Mouse (Mus musculus): ENCODE results near the gene Cers1. TPM values are rescaled to one million over a fixed set of nuclear protein-coding genes. Genes with fewer than 3 reads are reported as not detected.

Cers1 gene
- total RNA-seq, 2 experiments from 2014 or later = 13.4 to 15.9 TPM

GRCm38 (mm10) chr8:70313399-70313798 lies 2.2 kb upstream of the Cers1 start:
- DNase-seq (ENCODE audit: low spot score) = peak; percentile 94

GRCm38 (mm10) chr8:70316511-70317504 lies 1.2 kb downstream of the Cers1 start:
- peak; percentile 40 for DNase-seq (ENCODE audit: low spot score)

- DNase-seq (ENCODE audit: low spot score) = peak; percentile 73
Measured at GRCm38 (mm10) chr8:70317872-70318271, 2.3 kb downstream of the Cers1 start.

- DNase-seq (ENCODE audit: low spot score) = no peak
Measured at GRCm38 (mm10) chr8:70323716-70324115, 8.1 kb downstream of the Cers1 start.

- no peak for DNase-seq (ENCODE audit: low spot score)
Measured at GRCm38 (mm10) chr8:70327512-70327911, 11.9 kb downstream of the Cers1 start.

GRCm38 (mm10) chr8:70329124-70329834 lies 13.7 kb downstream of the Cers1 start, which contains the start of gene Gdf1:
Gdf1 (plus strand) TSS chr8:70329817.
- DNase-seq (ENCODE audit: low spot score) = no peak

- no peak for DNase-seq (ENCODE audit: low spot score)
Measured at GRCm38 (mm10) chr8:70329835-70330740, 14.5 kb downstream of the Cers1 start.

- DNase-seq (ENCODE audit: low spot score) = no peak
Measured at GRCm38 (mm10) chr8:70330741-70331364, 15.3 kb downstream of the Cers1 start.

GRCm38 (mm10) chr8:70331526-70331925 lies 16.0 kb downstream of the Cers1 start:
- DNase-seq (ENCODE audit: low spot score) = no peak

GRCm38 (mm10) chr8:70332070-70332877 lies 16.7 kb downstream of the Cers1 start:
- peak; percentile 62 for DNase-seq (ENCODE audit: low spot score)

- DNase-seq (ENCODE audit: low spot score) = no peak
Measured at GRCm38 (mm10) chr8:70332878-70333202, 17.3 kb downstream of the Cers1 start.

GRCm38 (mm10) chr8:70338931-70339330 lies 23.4 kb downstream of the Cers1 start:
- no peak for DNase-seq (ENCODE audit: low spot score)

GRCm38 (mm10) chr8:70340659-70341058 lies 25.1 kb downstream of the Cers1 start:
- no peak for DNase-seq (ENCODE audit: low spot score)

GRCm38 (mm10) chr8:70342007-70342406 lies 26.4 kb downstream of the Cers1 start:
- DNase-seq (ENCODE audit: low spot score) = no peak

GRCm38 (mm10) chr8:70343076-70343475 lies 27.5 kb downstream of the Cers1 start:
- DNase-seq (ENCODE audit: low spot score) = no peak

- no peak for DNase-seq (ENCODE audit: low spot score)
Measured at GRCm38 (mm10) chr8:70343696-70344095, 28.1 kb downstream of the Cers1 start.

GRCm38 (mm10) chr8:70344279-70344678 lies 28.7 kb downstream of the Cers1 start:
- no peak for DNase-seq (ENCODE audit: low spot score)

GRCm38 (mm10) chr8:70347443-70347842 lies 31.9 kb downstream of the Cers1 start:
- no peak for DNase-seq (ENCODE audit: low spot score)

- DNase-seq (ENCODE audit: low spot score) = no peak
Measured at GRCm38 (mm10) chr8:70347860-70348420, 32.4 kb downstream of the Cers1 start.

Data from gastrocnemius, adult 18-20 months (tissue).